Mouse (Mus musculus): ENCODE measurements at regions not wholly inside any gene's neighbourhood (a gene's known extent, or its start where the extent isn't known, plus 50 kb on each side); places are given as distances from the start of the nearest gene placed in this dataset.

GRCm38 (mm10) chr11:19813549-19813948 lies 110.6 kb upstream of the Spred2 start:
- no peak for TF ChIP-seq CTCF (conservative IDR thresholded peaks at IDR 0.05; ENCODE audit: low read length)
- TF ChIP-seq POU5F1 (IDR thresholded peaks at IDR 0.05; ENCODE audit: borderline replicate concordance, low read length) = no peak

Data from E14TG2a.4 (cell line).